Mouse (Mus musculus) heart, embryonic 12.5 days (tissue): ENCODE data around the gene Npl. TPM values are rescaled to one million over a fixed set of nuclear protein-coding genes. Genes with fewer than 3 reads are reported as not detected.

ENCODE experiments used
- polyA plus RNA-seq: library from polyadenylated mRNA; unstranded; fragments of >200 nt; fragmentation: Nextera tagmentation; extraction: Ambion mirVana; gene quantifications from 2 replicates; pipeline ENCODE4 v1.2.1, GENCODE M21; 2016

Gene Npl
- polyA plus RNA-seq, 1 experiment from 2014 or later = 7.4 TPM

Other genes with a start within 250 kb of the Npl start
- 134 and 146 TPM in 2 replicates for gene Lamc1, start 217.3 kb downstream of the Npl start, polyA plus RNA-seq
- gene Shcbp1l, start 124.9 kb downstream of the Npl start, polyA plus RNA-seq = 0.14 and 0.18 TPM in 2 replicates
- gene Dhx9, start 62.4 kb downstream of the Npl start, polyA plus RNA-seq = 24.7 TPM in 2 replicates
- 0.90 and 1.1 TPM in 2 replicates for gene Rgs8, start 103.0 kb upstream of the Npl start, polyA plus RNA-seq
- gene Rgs16, start 190.3 kb upstream of the Npl start, polyA plus RNA-seq = 4.7 and 5.2 TPM in 2 replicates
- gene Rnasel, start 199.4 kb upstream of the Npl start, polyA plus RNA-seq = 11.8 and 12.8 TPM in 2 replicates